Mouse (Mus musculus) T-helper 17 cell (primary cell): ENCODE data around the gene Zfp592.

Experiments
- in situ Hi-C, 2 experiments: fragments of 300-600 bp; cut with MboI, MseI; formaldehyde crosslinking; loops; 1 replicate in 1 of 2; 2 replicates in 1 of 2; pipeline ENCODE4 v1.15.1; 2025; ENCODE audit warnings: high pct_unique_total_duplicates in 2 of 2

Zfp592 gene

GRCm38 (mm10) chr7:80992980-80993833 is at the start of gene Zfp592:
Gene Zfp592 (plus strand): TSS chr7:80993681.
- in situ Hi-C loops, result loop anchor here in 1 of 2 experiments (10.0 kb wide), 1 partner anchor 1372 kb away; no protein-coding TSS in a partner anchor

- in situ Hi-C loops, result no loop called here
Observed at GRCm38 (mm10) chr7:80947445-80948350, 45.8 kb upstream of the Zfp592 start, which contains the start of gene Sec11a. Gene Sec11a (minus strand): TSS chr7:80947780.

- in situ Hi-C loops, result no loop called here
Observed at GRCm38 (mm10) chr7:80951461-80951860, 42.0 kb upstream of the Zfp592 start.

- in situ Hi-C loops, result no loop called here
Observed at GRCm38 (mm10) chr7:80952140-80952539, 41.3 kb upstream of the Zfp592 start.

- in situ Hi-C loops, result no loop called here
Observed at GRCm38 (mm10) chr7:80954251-80954650, 39.2 kb upstream of the Zfp592 start.

GRCm38 (mm10) chr7:80956891-80957290 is 36.6 kb upstream of the Zfp592 start:
- in situ Hi-C loops, result no loop called here

- in situ Hi-C loops, result no loop called here
Observed at GRCm38 (mm10) chr7:80959003-80959402, 34.5 kb upstream of the Zfp592 start.

GRCm38 (mm10) chr7:80962799-80963198 is 30.7 kb upstream of the Zfp592 start:
- in situ Hi-C loops, result no loop called here

- in situ Hi-C loops, result loop anchor here (5.0 kb wide), 1 partner anchor 34 kb away; no protein-coding TSS in a partner anchor
Observed at GRCm38 (mm10) chr7:80970913-80971312, 22.6 kb upstream of the Zfp592 start.

GRCm38 (mm10) chr7:80971419-80971818 is 22.1 kb upstream of the Zfp592 start:
- in situ Hi-C loops, result loop anchor here (5.0 kb wide), 1 partner anchor 34 kb away; no protein-coding TSS in a partner anchor

- in situ Hi-C loops, result loop anchor here (5.0 kb wide), 1 partner anchor 35 kb away; no protein-coding TSS in a partner anchor
Observed at GRCm38 (mm10) chr7:80972082-80972481, 21.4 kb upstream of the Zfp592 start.

- in situ Hi-C loops, result loop anchor here (5.0 kb wide), 1 partner anchor 36 kb away; no protein-coding TSS in a partner anchor
Observed at GRCm38 (mm10) chr7:80972920-80973637, 20.4 kb upstream of the Zfp592 start.

GRCm38 (mm10) chr7:80973638-80974015 is 19.9 kb upstream of the Zfp592 start:
- in situ Hi-C loops, result loop anchor here (5.0 kb wide), 1 partner anchor 36 kb away; no protein-coding TSS in a partner anchor

GRCm38 (mm10) chr7:80980566-80980965 is 12.9 kb upstream of the Zfp592 start:
- in situ Hi-C loops, result no loop called here

GRCm38 (mm10) chr7:80986458-80987187 is 6.9 kb upstream of the Zfp592 start:
- in situ Hi-C loops, result no loop called here

- in situ Hi-C loops, result no loop called here
Observed at GRCm38 (mm10) chr7:80987805-80988625, 5.5 kb upstream of the Zfp592 start.

- in situ Hi-C loops, result loop anchor here in 1 of 2 experiments (10.0 kb wide), 1 partner anchor 1375 kb away; no protein-coding TSS in a partner anchor
Observed at GRCm38 (mm10) chr7:80990276-80990675, 3.2 kb upstream of the Zfp592 start.

GRCm38 (mm10) chr7:80991589-80991988 is 1.9 kb upstream of the Zfp592 start:
- in situ Hi-C loops, result loop anchor here in 1 of 2 experiments (10.0 kb wide), 1 partner anchor 1373 kb away; no protein-coding TSS in a partner anchor

GRCm38 (mm10) chr7:80992063-80992462 is 1.4 kb upstream of the Zfp592 start:
- in situ Hi-C loops, result loop anchor here in 1 of 2 experiments (10.0 kb wide), 1 partner anchor 1373 kb away; no protein-coding TSS in a partner anchor
